Mouse (Mus musculus) E14TG2a.4 (cell line): ENCODE measurements at regions not wholly inside any gene's neighbourhood (a gene's known extent, or its start where the extent isn't known, plus 50 kb on each side); places are given as distances from the start of the nearest gene placed in this dataset.

Experiments
- CTCF ChIP-seq: conservative IDR thresholded peaks from 2 replicates; pipeline ENCODE4 v1.5.1; 2014; ENCODE audit warnings: low read length
- NANOG ChIP-seq: IDR thresholded peaks from 2 replicates; pipeline ENCODE4 v1.6.1; 2014; ENCODE audit warnings: borderline replicate concordance, low read length, mixed read lengths
- POU5F1 ChIP-seq: IDR thresholded peaks from 2 replicates; pipeline ENCODE4 v1.6.1; 2014; ENCODE audit warnings: low read length, borderline replicate concordance

DNA sequence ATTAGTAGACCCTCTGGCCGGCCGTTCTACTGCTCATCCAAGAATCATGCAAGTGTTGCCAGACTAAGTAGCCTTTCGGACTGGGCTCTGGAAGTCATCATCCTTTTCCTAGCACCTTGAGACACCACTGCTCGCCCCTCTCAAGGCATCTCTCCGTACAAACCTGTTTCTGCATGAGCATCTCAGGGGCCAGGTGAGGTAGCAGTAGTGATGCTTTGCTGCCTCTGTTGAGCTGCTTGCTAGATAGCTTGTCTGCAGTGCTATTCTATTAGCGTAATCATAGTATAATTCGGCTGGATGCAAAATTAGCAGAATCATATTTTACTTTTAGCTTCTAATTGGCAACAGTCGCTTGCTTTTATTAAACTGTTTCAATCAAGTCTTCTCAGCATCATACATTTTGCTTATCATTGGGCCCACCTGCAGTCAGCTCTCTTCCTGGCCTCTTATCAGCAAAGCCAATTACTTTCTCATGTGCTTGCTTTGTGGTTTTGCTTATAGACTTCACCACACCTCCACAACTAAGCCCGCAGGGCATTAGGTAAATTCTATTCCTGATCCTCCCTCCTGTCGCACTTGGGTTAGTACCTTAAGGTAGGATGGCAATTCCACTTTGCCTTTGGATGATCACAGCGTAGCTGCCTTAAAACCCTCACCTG is 621.1 kb upstream of the Fam92a start:
- TF ChIP-seq CTCF (no peak), NANOG (no peak), POU5F1 (no peak)
